Mouse (Mus musculus) brain, adult 10 weeks (tissue): ENCODE measurements around the gene Zfp977. TPM values are rescaled to one million over a fixed set of nuclear protein-coding genes. Genes with fewer than 3 reads are reported as not detected.

Experiments
- polyA plus RNA-seq: library from polyadenylated mRNA; stranded (reverse); fragments of 350-450 nt; fragmentation: Illumina TruSeq; extraction: RNeasy Lipid Tissue Mini Kit (QIAGEN cat#74804); gene quantifications from one replicate; pipeline ENCODE4 v1.2.3, GENCODE M21; 2015; ENCODE audit warnings: low read depth, low replicate concordance

Gene Zfp977
- polyA plus RNA-seq = 1.1 TPM

GRCm38 (mm10) chr7:42592413-42592812 lies at the start of gene Zfp977:
TSS of gene Zfp977 (minus strand) at chr7:42592547.

GRCm38 (mm10) chr7:42578488-42578887 lies 13.9 kb downstream of the Zfp977 start, which contains the start of gene Gm21028:
TSS of gene Gm21028 (minus strand) at chr7:42578588.

Other genes starting within 250 kb of the Zfp977 start
- not detected for gene 4933421I07Rik, start 144.4 kb downstream of the Zfp977 start, polyA plus RNA-seq
- gene Zfp141, start 86.8 kb downstream of the Zfp977 start, polyA plus RNA-seq = 10.1 TPM
- not detected for gene Gm21028, start 14.0 kb downstream of the Zfp977 start, polyA plus RNA-seq
- 2.1 TPM for gene Zfp976, start 50.0 kb upstream of the Zfp977 start, polyA plus RNA-seq
- 6.6 TPM for gene Zfp975, start 100.2 kb upstream of the Zfp977 start, polyA plus RNA-seq
- not detected for gene Gm17067, start 134.5 kb upstream of the Zfp977 start, polyA plus RNA-seq
- not detected for gene Vmn2r62, start 201.0 kb upstream of the Zfp977 start, polyA plus RNA-seq